Mouse (Mus musculus) limb, embryonic 10.5 days (tissue): ENCODE measurements around the gene Phldb3. TPM values are rescaled to one million over a fixed set of nuclear protein-coding genes. Genes with fewer than 3 reads are reported as not detected.
A peak's percentile ranks its signal among the peaks of the same experiment; 100 is the strongest.

Experiments
- DNase-seq: peaks from one replicate; pipeline ENCODE4 v3.0.0-alpha.2; 2017; ENCODE audit warnings: low spot score
- H3K27ac ChIP-seq: fragments of 300-500 bp; sonication (generic); 2 replicates; pipeline ENCODE4 v1.5.1; 2016; ENCODE audit warnings: mild to moderate bottlenecking
- H3K27me3 ChIP-seq: fragments of 300-500 bp; sonication (generic); 2 replicates; pipeline ENCODE4 v1.6.1; 2016; ENCODE audit warnings: low read depth, mild to moderate bottlenecking; ENCODE audit not compliant: poor library complexity, severe bottlenecking
- H3K36me3 ChIP-seq: fragments of 300-500 bp; sonication (generic); 2 replicates; pipeline ENCODE4 v1.6.1; 2016; ENCODE audit warnings: mild to moderate bottlenecking, moderate library complexity
- H3K4me1 ChIP-seq: fragments of 300-500 bp; sonication (generic); 2 replicates; pipeline ENCODE4 v1.6.1; 2016
- H3K4me3 ChIP-seq: fragments of 300-500 bp; sonication (generic); 2 replicates; pipeline ENCODE4 v1.5.1; 2016; ENCODE audit warnings: mild to moderate bottlenecking, moderate library complexity
- H3K9me3 ChIP-seq: fragments of 300-500 bp; sonication (generic); replicated peaks from 2 replicates; pipeline ENCODE4 v1.6.1; 2016; ENCODE audit warnings: mild to moderate bottlenecking
- WGBS: fragments of 180-500 bp; shearing (Covaris S2); methylation state at CpG from one replicate; pipeline ENCODE4 v1.1.7; 2016; 5-methylcytosine and 5-hydroxymethylcytosine counted together
- polyA plus RNA-seq: library from polyadenylated mRNA; unstranded; fragments of >200 nt; fragmentation: Nextera tagmentation; extraction: Ambion mirVana; gene quantifications from 2 replicates; pipeline ENCODE4 v1.2.1, GENCODE M21; 2016

The Phldb3 gene
- polyA plus RNA-seq, 1 experiment from 2014 or later: 0.14 TPM

DNA sequence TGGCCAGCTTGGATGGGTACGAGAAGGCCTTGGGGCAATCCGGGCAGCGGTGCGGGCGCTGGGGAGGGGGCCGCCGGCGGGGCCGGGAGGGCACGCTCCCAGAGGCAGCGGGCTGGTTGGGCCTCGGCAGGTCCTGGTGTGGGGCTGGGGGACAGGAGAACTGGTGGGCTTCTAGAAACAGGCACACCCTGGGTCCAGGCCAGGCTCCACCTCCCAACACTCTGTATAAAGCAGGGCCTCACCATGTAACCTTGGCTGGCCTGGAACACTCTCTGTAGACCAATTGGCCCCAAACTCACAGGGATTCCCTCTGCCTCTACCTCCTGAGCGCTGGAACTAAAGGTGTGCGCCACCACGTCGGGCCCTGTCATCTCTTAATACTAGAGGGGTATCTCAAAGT, 24.6 kb upstream of the Phldb3 start:
- Histone ChIP-seq H3K27ac (no peak overlapping the region; the same call in 1 of the 2 replicates), H3K4me1 (peaks cover 10% of the 10 kb centered on the region), H3K9me3 (no peaks in the 10 kb centered on the region), H3K27me3 (peaks cover 44% of the 10 kb centered on the region), H3K4me3 (0 out of 2 replicates have a peak overlapping the region, but pooled peaks have one; percentile 13), H3K36me3 (no peaks in the 10 kb centered on the region)
- 39% methylated on average over 16 of the region's 16 CpGs for WGBS
- DNase-seq: no peak

DNA sequence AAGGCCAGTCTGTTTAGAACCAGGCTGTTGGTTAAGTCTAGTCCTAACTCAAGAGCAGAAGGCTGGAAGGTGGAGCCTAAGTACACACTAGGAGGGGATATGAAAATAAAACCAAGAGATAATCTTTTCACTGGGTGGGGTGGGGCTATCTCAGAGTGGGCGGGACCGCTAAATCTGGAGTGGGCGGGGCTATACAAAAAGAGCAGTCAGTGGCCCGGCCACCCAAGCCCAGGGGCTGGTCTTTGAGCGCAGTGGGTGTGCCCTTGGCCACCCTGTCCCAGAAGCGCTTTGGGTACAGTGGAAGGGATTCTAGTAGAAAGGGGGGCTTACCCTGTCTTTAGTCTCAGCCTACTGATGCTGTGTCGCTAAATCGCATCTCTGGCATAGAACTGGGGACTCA, 23.7 kb upstream of the Phldb3 start:
- DNase-seq: peak; percentile 44
- Histone ChIP-seq H3K36me3 (no peaks in the 10 kb centered on the region), H3K27ac (peak overlapping the region; percentile 77), H3K4me1 (peaks cover 10% of the 10 kb centered on the region), H3K4me3 (peak overlapping the region; percentile 56), H3K27me3 (peaks cover 44% of the 10 kb centered on the region), H3K9me3 (no peaks in the 10 kb centered on the region)
- WGBS: 6% methylated on average over 8 of the region's 8 CpGs

DNA sequence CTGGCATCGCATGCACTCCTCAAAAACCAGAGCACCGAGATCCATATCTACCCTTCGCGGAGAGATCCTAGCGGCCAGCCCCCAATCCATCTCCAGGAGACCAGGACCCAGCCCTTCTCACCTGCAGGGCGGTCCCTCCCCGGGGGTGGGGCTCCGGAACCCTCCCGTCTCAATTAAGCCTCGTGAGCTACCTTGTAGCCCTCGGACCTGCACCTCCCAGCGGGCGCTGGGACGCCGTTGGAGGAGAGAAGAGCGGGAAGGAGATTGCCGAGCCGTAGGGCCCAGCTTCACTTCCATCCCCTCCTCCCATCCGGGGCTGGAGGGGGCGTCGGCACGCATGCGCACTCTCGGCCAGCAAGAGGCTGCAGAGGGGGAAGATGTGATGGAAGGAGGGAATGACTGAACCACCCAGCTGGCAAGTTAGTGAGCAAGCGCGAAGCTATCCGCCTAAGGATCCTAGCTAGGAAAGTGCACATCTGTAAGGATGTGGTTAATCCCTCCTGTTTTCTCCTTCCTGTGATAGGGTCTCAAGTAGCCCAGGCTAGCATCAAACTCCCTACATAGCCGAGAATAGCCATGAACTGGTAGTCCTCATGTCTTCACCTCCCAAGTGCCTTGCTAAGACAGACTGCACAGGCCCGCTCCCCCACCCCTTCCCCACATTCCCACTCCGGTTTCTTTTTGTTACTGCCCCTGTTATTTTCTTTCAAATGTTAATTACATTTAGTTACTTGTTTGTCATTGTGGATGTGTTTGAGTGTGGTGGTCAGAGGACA, 23.0 kb upstream of the Phldb3 start, which contains the start of the genes Ethe1 and Zfp575:
Ethe1 (plus strand) TSS at position 214 of the 776 bp plus-strand sequence.
Zfp575 (minus strand) TSS at position 312 of the 776 bp plus-strand sequence.
- no peaks in the 10 kb centered on the region for H3K36me3 ChIP-seq
- H3K27ac ChIP-seq: peak within 1 kb of the TSS; percentile 77
- no peaks in the 10 kb centered on the region for H3K9me3 ChIP-seq
- H3K4me3 ChIP-seq: peak within 1 kb of the TSS; percentile 56
- 7% methylated on average over 30 of the region's 30 CpGs for WGBS
- peaks cover 10% of the 10 kb centered on the region for H3K4me1 ChIP-seq
- peak; percentile 87 for DNase-seq
- H3K27me3 ChIP-seq: peaks cover 44% of the 10 kb centered on the region

DNA sequence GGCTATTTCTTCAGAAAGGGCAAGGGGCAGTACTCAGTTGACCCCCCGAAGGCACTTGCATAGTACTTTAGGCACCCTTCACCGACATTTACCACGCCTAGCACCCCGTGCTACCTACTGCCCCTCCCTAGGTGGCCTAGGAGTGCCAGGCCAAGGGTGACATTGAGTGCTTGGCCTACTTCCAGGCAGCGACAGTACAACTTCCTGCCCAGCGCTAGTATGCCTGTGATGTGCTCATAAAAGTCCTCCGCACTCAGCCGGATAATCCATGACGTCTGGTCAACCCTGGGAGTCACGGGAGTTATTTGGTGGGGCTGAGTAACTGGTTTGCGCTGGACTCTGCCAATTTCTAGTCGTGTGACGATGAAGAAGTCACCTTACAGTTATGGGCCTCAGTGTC, 22.2 kb upstream of the Phldb3 start:
- WGBS: 77% methylated on average over 13 of the region's 13 CpGs
- Histone ChIP-seq H3K4me3 (no peak overlapping the region), H3K36me3 (no peaks in the 10 kb centered on the region), H3K27ac (no peak overlapping the region), H3K4me1 (peaks cover 12% of the 10 kb centered on the region), H3K9me3 (no peaks in the 10 kb centered on the region), H3K27me3 (peaks cover 44% of the 10 kb centered on the region)
- no peak for DNase-seq

DNA sequence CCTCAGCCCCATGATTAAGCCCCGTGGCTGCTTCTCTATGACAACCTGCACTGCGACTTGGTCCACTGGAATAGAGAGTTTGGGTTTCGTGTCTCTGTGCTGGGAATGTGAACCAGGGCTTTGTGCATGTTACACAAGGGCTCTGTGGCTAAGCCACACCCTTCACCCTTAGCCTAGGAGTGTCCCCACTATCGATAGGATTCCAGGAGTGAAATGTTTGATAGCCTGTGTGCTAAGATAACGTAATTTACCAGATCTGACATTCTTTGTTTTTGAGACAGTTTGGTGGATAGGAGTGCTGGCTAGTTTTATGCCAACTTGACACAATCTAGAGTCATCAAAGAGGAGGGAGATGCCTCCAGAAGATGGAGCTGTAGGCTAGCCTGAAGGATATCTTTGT, 18.8 kb upstream of the Phldb3 start:
- 75% methylated on average over 5 of the region's 5 CpGs for WGBS

DNA sequence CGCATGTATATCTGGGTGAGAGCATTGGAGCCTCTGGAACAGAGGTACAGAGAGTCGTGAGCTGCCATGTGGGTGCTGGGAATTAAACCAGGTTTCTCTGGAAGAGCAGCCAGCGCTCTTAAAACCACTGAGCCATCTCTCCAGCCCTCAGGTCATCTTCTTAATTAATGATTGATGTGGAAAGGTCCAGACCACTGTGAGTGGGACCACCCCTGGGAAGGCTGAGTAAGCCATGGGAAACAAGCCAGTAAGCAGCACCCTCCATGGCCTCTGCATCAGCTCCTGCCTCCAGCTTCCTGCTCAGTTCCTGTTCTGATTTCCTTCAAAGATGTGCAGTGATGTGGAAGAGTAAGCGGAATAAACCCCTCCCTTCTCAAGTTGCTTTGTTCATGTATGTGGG, 18.4 kb upstream of the Phldb3 start:
- Histone ChIP-seq H3K36me3 (no peaks in the 10 kb centered on the region), H3K9me3 (no peaks in the 10 kb centered on the region), H3K27me3 (peaks cover 30% of the 10 kb centered on the region), H3K4me1 (peaks cover 26% of the 10 kb centered on the region), H3K27ac (no peak overlapping the region), H3K4me3 (no peak overlapping the region)
- no peak for DNase-seq
- WGBS: 72% methylated on average over 4 of the region's 4 CpGs

More for the DNA sequence above, 18.8 kb upstream of the Phldb3 start:
- no peak overlapping the region for H3K4me3 ChIP-seq
- no peaks in the 10 kb centered on the region for H3K9me3 ChIP-seq
- H3K36me3 ChIP-seq: no peaks in the 10 kb centered on the region
- peaks cover 30% of the 10 kb centered on the region for H3K4me1 ChIP-seq
- no peak overlapping the region for H3K27ac ChIP-seq
- peaks cover 34% of the 10 kb centered on the region for H3K27me3 ChIP-seq
- DNase-seq: no peak

DNA sequence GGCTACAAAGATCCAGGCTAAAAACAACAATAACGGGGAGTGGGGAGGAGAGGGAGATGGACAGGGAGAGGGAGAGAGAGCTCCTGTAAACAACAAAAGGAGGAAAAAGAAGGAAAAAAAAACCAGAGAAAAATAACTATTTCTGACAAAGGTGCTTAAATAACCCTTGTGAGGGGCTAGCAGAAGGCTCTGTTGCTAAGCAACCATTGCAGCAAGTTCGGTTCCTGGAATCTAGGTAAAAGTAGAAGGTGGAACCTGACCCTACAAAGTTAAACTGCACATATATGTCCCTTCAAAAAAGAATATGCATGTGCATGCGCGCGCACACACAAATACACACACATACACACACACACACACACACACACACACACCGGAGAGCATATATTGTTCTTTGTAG, 17.8 kb upstream of the Phldb3 start:
- Histone ChIP-seq H3K36me3 (no peaks in the 10 kb centered on the region), H3K4me1 (peaks cover 20% of the 10 kb centered on the region), H3K9me3 (no peaks in the 10 kb centered on the region), H3K27me3 (peaks cover 24% of the 10 kb centered on the region), H3K4me3 (no peak overlapping the region), H3K27ac (no peak overlapping the region)
- 83% methylated on average over 6 of the region's 6 CpGs for WGBS
- no peak for DNase-seq

DNA sequence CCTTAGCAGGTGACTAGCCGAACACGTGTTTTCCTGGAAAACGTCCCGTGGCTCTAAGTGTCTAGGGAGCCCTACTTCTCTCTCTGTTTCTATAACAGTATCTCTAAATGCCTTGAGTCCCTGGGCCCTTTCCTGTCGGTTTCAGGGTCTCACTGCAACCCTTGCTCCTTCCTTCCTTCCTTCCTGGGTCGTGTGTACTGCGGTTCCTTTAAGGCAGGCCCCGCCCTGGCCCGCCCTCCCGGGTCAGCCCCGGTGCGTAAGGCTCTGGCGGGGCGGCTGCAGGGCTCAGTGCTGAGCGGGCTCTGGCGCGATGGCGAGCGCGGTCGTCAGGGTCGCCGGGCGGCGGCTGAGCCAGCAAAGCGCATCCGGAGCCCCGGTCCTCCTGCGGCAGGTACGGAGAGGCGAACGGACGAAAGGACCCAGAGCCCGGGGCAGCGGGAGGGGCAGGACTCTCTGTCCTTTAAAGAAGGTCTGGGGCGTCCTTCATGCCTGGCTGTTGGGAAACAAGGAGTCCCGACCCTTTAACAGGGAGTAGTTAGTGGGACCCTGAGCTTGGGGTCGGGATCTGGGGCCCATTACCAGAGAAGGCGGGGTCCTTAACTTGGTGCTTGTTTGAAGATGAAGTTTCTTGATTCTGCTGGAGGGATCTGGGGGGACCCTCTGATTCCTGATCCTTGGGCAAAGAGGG, 16.8 kb upstream of the Phldb3 start:
- no peaks in the 10 kb centered on the region for H3K36me3 ChIP-seq
- peak; percentile 84 for DNase-seq
- H3K4me3 ChIP-seq: peak overlapping the region; percentile 77
- H3K27me3 ChIP-seq: peaks cover 19% of the 10 kb centered on the region
- H3K4me1 ChIP-seq: peaks cover 20% of the 10 kb centered on the region
- 2% methylated on average over 39 of the region's 39 CpGs for WGBS
- peak overlapping the region; percentile 84 for H3K27ac ChIP-seq
- H3K9me3 ChIP-seq: no peaks in the 10 kb centered on the region

DNA sequence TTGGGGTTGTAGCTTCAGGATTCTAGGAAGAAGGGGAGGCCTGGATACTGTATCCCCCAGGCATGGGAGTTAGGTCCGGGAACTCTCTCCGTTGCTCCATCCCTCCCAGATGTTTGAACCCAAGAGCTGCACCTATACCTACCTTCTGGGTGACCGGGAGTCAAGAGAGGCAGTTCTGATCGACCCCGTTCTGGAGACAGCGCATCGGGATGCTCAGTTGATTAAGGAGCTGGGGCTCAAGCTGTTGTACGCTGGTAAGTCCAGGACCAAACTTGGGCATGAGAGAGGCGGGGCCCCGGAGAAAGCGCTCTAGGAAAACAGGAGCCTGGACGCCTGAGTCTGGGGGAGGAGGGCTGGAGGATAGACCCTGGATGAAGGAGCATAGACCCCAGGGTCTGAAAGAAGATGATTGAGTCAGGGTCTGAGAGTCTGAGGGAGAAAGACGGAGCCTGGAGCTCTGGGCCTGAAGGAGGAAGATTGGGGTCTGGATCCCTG, 16.2 kb upstream of the Phldb3 start:
- 2% methylated on average over 13 of the region's 13 CpGs for WGBS
- H3K27ac ChIP-seq: peak overlapping the region; percentile 84
- peak overlapping the region; percentile 77 for H3K4me3 ChIP-seq
- H3K9me3 ChIP-seq: no peaks in the 10 kb centered on the region
- H3K36me3 ChIP-seq: no peaks in the 10 kb centered on the region
- peaks cover 20% of the 10 kb centered on the region for H3K4me1 ChIP-seq
- DNase-seq: peak; percentile 49
- H3K27me3 ChIP-seq: peaks cover 19% of the 10 kb centered on the region

DNA sequence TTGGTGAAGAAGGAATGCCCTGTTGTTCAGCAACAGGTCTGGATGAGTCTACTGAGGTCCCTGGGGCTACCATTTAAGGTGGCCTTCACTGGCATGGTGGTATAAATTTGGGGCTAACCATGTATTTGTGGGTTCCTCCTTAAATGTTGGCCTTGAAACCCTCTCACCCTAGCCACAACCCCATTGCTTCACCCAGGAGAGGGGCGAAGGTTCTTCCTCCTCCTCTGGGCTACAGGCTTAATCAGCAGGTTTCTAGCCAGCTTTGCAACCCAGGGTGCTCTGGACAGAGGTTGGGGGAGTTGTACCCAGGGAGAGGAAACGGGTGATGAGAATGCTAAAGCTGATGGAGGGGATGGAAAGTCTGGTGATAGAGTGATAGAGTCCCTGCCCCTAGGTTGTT, 15.1 kb upstream of the Phldb3 start:
- no peak overlapping the region for H3K4me3 ChIP-seq

DNA sequence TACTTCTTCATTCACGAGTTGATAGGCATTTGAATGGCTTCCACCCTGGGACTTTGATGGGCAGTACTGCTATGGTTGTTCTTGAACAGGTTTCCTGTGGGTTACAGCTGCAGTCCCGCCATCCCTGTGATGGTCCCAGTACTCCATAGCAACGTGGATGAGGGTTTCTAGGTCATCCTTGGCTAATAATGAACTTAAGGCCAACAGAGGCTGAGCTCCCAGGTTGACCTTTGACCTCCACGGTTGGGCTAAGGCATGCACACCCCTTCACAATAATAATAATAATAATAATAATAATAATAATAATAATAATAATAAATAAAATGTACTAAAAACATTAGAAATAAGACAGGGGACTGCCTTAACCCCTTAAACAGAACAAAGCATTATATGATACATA, 12.4 kb upstream of the Phldb3 start:
- no peak for DNase-seq
- peaks cover 19% of the 10 kb centered on the region for H3K27me3 ChIP-seq
- H3K27ac ChIP-seq: no peak overlapping the region
- H3K9me3 ChIP-seq: no peaks in the 10 kb centered on the region
- H3K4me3 ChIP-seq: no peak overlapping the region
- H3K36me3 ChIP-seq: no peaks in the 10 kb centered on the region
- H3K4me1 ChIP-seq: peaks cover 20% of the 10 kb centered on the region
- 74% methylated on average over 4 of the region's 4 CpGs for WGBS

More for the DNA sequence above, 15.1 kb upstream of the Phldb3 start:
- Histone ChIP-seq H3K27ac (no peak overlapping the region), H3K27me3 (peaks cover 19% of the 10 kb centered on the region), H3K9me3 (no peaks in the 10 kb centered on the region), H3K4me1 (peaks cover 20% of the 10 kb centered on the region), H3K36me3 (no peaks in the 10 kb centered on the region)
- 74% methylated on average over 2 of the region's 2 CpGs for WGBS
- no peak for DNase-seq

DNA sequence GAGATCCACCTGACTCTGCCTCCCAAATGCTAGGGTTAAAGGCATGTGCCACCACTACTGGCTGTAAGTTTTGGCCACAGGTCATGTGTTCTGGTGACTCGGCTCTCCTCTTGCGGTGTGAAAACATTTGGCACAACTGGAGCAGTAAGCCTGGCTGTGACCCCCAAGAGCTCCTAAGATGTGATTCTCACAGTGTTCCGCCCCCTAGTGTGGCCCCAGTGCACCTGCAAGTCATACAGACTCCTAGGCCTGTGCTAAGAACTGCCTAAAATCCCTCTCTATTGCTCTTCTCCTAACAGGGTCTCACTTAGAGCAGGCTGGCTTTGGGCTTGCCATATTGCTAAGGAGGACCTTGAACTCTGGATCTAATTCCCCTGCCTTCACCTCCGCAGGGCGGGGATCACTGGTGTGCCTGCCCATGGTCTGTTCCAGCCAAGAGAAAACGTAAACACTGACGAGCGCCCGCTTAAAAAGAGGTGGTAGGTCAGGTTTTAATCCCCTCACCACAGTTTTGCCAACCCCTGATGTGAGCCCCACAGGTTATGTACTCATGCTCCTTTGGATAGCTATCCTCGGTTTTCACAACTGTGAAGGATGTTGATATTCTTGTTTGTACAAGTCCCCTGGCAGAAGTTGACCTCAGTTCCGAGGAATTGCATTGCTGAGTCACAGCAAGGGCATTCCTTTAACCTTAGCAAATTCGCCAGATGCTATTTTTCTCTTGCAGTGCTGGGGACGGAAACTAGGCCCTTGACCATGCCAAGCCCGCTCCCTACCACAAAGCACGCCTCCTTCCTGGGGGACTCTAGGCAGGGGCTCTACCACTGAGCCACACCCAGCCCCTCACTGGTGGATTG, 11.1 kb upstream of the Phldb3 start:
- DNase-seq: no peak
- Histone ChIP-seq H3K36me3 (0 out of 2 replicates have a peak, but pooled peaks cover 3% of the 10 kb centered on the region), H3K4me1 (peaks cover 9% of the 10 kb centered on the region), H3K27me3 (peaks cover 16% of the 10 kb centered on the region), H3K9me3 (no peaks in the 10 kb centered on the region), H3K4me3 (no peak overlapping the region), H3K27ac (no peak overlapping the region)
- 74% methylated on average over 15 of the region's 15 CpGs for WGBS
